Mouse (Mus musculus) heart, postnatal 25 days (tissue): ENCODE data around the gene Ccl1. TPM values are rescaled to one million over a fixed set of nuclear protein-coding genes. Genes with fewer than 3 reads are reported as not detected.

Experiments
- DNase-seq: peaks from one replicate; pipeline ENCODE4 v3.0.0; 2022; ENCODE audit warnings: low spot score
- intact Hi-C: fragments of 180-260 bp; cut with DNase I; formaldehyde crosslinking; loops from one replicate; pipeline ENCODE4 v1.15.1; 2025
- total RNA-seq, 2 experiments: library from RNA; stranded (reverse); gene quantifications; 2 replicates each; pipeline ENCODE4 v1.2.3; 2021

The Ccl1 gene
- total RNA-seq, 2 experiments from 2014 or later, result not detected

- intact Hi-C loops, result no loop called here
Measured at GRCm38 (mm10) chr11:82159126-82159525, 146.4 kb downstream of the Ccl1 start.

GRCm38 (mm10) chr11:82139492-82140094 is 165.9 kb downstream of the Ccl1 start:
- no peak for DNase-seq
- intact Hi-C loops, result no loop called here

More at GRCm38 (mm10) chr11:82159126-82159525, 146.4 kb downstream of the Ccl1 start:
- no peak for DNase-seq

GRCm38 (mm10) chr11:82136196-82136595 is 169.3 kb downstream of the Ccl1 start:
- intact Hi-C loops, result no loop called here
- no peak for DNase-seq

GRCm38 (mm10) chr11:82132977-82133376 is 172.5 kb downstream of the Ccl1 start:
- DNase-seq, result no peak
- intact Hi-C loops, result no loop called here

Other genes starting within 250 kb of the Ccl1 start
- 1 to 10 TPM in 1 of 2 experiments, under 1 TPM in 1; 0.48 to 1.9 TPM for gene Ccl11, start 247.9 kb downstream of the Ccl1 start, total RNA-seq
- gene Ccl12, start 203.8 kb downstream of the Ccl1 start, total RNA-seq, result under 1 TPM in 1 of 2 experiments, not detected in 1; 0.73 TPM
- under 1 TPM in 1 of 2 experiments, not detected in 1; 0.94 TPM for gene Ccl8, start 190.5 kb downstream of the Ccl1 start, total RNA-seq
- gene Tmem132e, start 83.2 kb upstream of the Ccl1 start, total RNA-seq, result under 1 TPM; 0.18 to 0.22 TPM